Mouse (Mus musculus): ENCODE data around the gene Tnni3.

Gene Tnni3

DNA sequence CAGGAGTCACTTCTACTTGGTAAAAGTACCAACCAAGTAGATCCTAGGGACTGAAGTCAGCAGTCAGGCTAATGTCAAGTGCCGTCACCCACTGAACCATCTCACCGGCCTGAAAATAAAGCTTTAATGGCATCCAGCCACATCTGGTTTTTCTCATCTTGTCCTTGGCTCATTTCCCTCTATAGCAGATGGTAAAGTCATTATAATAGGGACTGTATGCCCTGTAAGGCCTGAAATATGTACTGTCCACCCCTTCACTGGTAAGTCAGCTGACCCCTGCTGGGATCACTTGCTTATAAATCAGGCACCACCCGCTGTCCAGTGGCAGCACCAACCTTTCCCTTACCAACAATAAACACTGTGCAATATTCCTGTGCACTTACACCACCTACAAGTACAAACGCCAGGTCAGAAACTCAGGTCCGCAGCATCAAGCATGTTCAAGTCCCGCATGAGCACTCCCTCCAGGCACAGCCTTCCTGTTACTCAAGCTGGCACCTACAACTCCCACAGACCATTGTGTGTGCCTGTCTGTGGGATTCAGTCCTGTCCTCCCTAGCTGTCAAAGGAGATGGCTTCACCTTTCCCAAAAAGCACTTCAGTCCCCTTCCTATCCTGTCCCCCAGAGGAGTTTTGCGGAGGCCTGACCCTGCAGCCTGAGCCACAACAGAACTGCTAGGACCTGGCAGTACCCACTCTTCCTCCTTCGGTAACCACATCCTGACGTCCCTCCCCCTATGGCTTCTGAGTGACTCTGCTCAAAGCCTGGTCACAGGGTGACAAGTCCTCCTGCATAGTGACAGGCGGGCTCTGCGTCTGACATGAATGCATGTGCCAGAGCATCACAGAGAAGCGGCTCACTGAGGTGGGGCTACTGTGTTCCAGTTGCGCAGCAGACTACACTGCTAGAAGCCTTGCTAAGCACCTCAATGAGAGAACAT is 31.5 kb downstream of the Tnni3 start:
- ChIA-PET CTCF (interaction anchor here in 2 of 4 experiments (1.1 to 2.1 kb wide), 4 partner anchors 9 to 21 kb away, joined by 3 to 8 read pairs (median 4); partner anchors contain the start of gene Ppp1r12c (in 1 of the 2)), POLR2A (interaction anchor here in 3 of 4 experiments (1.1 to 4.7 kb wide), 9 partner anchors 9 to 300 kb away, joined by 3 to 23 read pairs (median 4); partner anchors contain the start of genes Ppp1r12c (in 1 of the 3), Rpl28 (in 1 of the 3) and Tnni3 (in 1 of the 3))

GRCm38 (mm10) chr7:4491308-4491707 is 32.7 kb downstream of the Tnni3 start:
- ChIA-PET CTCF (interaction anchor here in 3 of 4 experiments (0.6 to 2.2 kb wide), 5 partner anchors 17 to 133 kb away, joined by 3 to 12 read pairs (median 4); no protein-coding TSS in a partner anchor), POLR2A (interaction anchor here in 3 of 4 experiments (0.5 to 4.7 kb wide), 13 partner anchors 8 to 847 kb away, joined by 3 to 23 read pairs (median 4); partner anchors contain the start of genes Ppp1r12c (in 2 of the 3), Cnot3 (in 1 of the 3), Mboat7 (in 1 of the 3) and Tnni3 (in 1 of the 3))

DNA sequence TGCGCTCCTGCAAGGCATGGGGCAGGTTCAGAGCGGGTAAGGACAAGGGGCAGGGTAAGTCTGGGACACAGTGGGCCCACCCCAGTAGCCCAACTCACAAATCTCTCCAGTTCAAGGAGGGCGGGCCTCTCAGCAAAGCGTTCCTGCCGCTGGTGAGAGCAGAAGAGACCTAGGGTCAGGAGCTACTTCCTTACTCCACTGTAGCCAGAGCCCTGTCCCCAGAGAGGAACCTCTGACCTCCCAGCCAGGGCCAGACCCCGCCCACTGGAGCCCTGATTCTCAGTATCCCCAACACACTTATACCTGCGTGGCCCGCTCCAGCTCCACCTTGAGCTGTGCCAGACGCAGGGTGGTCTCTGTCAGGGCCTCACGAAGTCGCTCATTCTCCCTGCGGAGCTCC is 41.7 kb downstream of the Tnni3 start:
- ChIA-PET CTCF (interaction anchor here in 3 of 4 experiments (0.9 to 1.3 kb wide), 6 partner anchors 19 to 351 kb away, joined by 3 to 20 read pairs (median 4); partner anchors contain the start of genes Ppp1r12c (in 1 of the 3) and Tnni3 (in 1 of the 3)), POLR2A (interaction anchor here in 3 of 4 experiments (0.5 to 1.4 kb wide), 12 partner anchors 18 to 1047 kb away, joined by 3 to 7 read pairs (median 3); partner anchors contain the start of genes Ppp1r12c (in 1 of the 3) and Tnni3 (in 1 of the 3))

- ChIA-PET POLR2A (interaction anchor here in 3 of 4 experiments (0.5 to 5.1 kb wide), 16 partner anchors 8 to 834 kb away, joined by 3 to 33 read pairs (median 4); partner anchors contain the start of genes Ppp1r12c (in 2 of the 3), Rpl28 (in 2 of the 3), Cnot3 (in 1 of the 3) and Mboat7 (in 1 of the 3)), CTCF (interaction anchor here (1.0 to 3.6 kb wide), 12 partner anchors 10 to 321 kb away, joined by 3 to 35 read pairs (median 6); partner anchors contain the start of genes Tnni3 (in 4 of the 4) and Ppp1r12c (in 1 of the 4))
These were observed 44.4 kb downstream of the Tnni3 start for GRCm38 (mm10) chr7:4479674-4480073.

DNA sequence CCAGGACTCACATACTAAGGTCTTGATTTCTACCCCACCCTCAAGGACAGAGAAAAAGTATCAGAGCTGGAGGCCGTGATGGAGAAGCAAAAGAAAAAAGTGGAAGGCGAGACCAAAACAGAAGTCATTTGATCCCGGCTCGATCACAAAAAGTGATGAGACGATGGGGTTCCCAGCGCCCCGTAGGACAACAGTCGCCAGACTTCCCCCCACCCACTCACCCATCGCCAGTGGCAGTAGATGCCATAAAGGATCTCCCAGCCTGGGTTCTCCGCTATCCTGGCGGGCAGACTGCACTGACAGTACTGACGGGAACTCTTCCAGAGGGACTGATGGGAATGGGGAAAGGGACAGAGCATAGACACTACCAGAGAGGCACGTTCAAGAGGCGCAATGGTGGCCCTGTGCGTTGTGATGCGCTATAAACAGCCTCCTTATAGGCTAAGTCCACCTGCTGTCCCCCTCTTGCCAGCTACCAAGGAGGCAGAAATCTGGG is 45.2 kb downstream of the Tnni3 start:
- CTCF ChIA-PET, result interaction anchor here (0.6 to 3.6 kb wide), 31 partner anchors 15 to 1272 kb away, joined by 3 to 35 read pairs (median 4); partner anchors contain the start of genes Tnni3 (in 3 of the 4), Ppp1r12c (in 2 of the 4), Isoc2b (in 1 of the 4) and Ndufa3 (in 1 of the 4)

DNA sequence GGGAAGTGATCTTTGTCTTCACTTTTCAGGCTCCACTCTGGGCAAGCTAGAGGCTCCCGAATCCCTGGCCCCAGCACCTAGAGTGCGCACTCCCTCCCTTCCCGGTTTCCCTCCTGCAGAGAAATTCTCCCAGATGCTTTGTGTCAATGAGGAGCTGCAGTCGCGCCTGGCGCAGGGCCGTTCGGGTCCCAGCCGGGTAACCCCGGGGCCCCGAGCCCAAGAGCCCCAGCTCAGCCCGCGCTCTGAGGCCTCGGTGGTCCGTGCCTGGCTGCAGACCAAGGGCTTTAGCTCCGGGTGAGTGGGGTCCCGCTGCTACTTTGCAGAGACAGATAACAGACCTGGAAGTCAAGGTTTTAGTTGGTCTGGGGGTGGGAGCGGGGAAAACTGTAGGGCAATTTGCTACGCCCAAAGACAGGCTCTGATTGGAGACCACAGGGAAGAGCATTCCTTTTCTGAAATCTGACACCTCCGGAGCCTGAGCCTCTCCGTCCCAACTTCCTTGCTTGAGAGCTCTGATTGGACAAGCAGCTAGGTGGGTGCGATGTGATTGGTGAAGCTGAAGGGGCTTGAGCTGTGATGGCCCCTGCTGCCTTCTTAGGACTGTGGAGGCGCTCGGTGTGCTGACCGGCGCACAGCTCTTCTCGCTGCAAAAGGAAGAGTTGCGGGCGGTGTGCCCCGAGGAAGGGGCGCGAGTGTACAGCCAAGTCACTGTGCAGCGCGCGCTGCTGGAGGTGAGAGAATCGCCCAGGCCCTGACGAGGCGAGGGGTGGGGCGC is 45.8 kb downstream of the Tnni3 start:
- CTCF ChIA-PET, result interaction anchor here (0.5 to 3.6 kb wide), 44 partner anchors 15 to 1307 kb away, joined by 3 to 35 read pairs (median 4); partner anchors contain the start of genes Tnni3 (in 4 of the 4), Ppp1r12c (in 2 of the 4), Brsk1 (in 1 of the 4) and Cdc42ep5 (in 1 of the 4)
- POLR2A ChIA-PET, result interaction anchor here (0.6 to 5.1 kb wide), 98 partner anchors 8 to 1261 kb away, joined by 3 to 33 read pairs (median 4); partner anchors contain the start of genes Leng8 (in 4 of the 4), Cnot3 (in 3 of the 4), Mboat7 (in 3 of the 4) and Ppp1r12c (in 3 of the 4)

More for the DNA sequence above, 45.2 kb downstream of the Tnni3 start:
- POLR2A ChIA-PET, result interaction anchor here in 3 of 4 experiments (0.6 to 5.1 kb wide), 85 partner anchors 8 to 1262 kb away, joined by 3 to 33 read pairs (median 5); partner anchors contain the start of genes Leng8 (in 3 of the 3), Mboat7 (in 3 of the 3), Ppp1r12c (in 3 of the 3) and Rpl28 (in 3 of the 3)

- ChIA-PET CTCF (interaction anchor here (0.6 to 1.6 kb wide), 7 partner anchors 35 to 825 kb away, joined by 3 to 4 read pairs (median 3); no protein-coding TSS in a partner anchor), POLR2A (interaction anchor here in 3 of 4 experiments (0.6 to 2.4 kb wide), 7 partner anchors 32 to 356 kb away, joined by 3 to 5 read pairs (median 4); partner anchors contain the start of gene Tnni3 (in 1 of the 3))
These were observed 50.1 kb downstream of the Tnni3 start for GRCm38 (mm10) chr7:4473940-4474339.

- ChIA-PET CTCF (interaction anchor here (0.6 to 1.9 kb wide), 47 partner anchors 14 to 1022 kb away, joined by 3 to 21 read pairs (median 4); partner anchors contain the start of genes Tnni3 (in 4 of the 4), Leng9 (in 2 of the 4), Ndufa3 (in 2 of the 4) and Tnnt1 (in 2 of the 4)), POLR2A (interaction anchor here in 3 of 4 experiments (0.6 to 2.3 kb wide), 39 partner anchors 8 to 1099 kb away, joined by 3 to 14 read pairs (median 4); partner anchors contain the start of genes Leng8 (in 2 of the 3), Mboat7 (in 2 of the 3), Tsen34 (in 2 of the 3) and Cox6b2 (in 1 of the 3))
These were observed 52.9 kb downstream of the Tnni3 start for GRCm38 (mm10) chr7:4471179-4471555.

DNA sequence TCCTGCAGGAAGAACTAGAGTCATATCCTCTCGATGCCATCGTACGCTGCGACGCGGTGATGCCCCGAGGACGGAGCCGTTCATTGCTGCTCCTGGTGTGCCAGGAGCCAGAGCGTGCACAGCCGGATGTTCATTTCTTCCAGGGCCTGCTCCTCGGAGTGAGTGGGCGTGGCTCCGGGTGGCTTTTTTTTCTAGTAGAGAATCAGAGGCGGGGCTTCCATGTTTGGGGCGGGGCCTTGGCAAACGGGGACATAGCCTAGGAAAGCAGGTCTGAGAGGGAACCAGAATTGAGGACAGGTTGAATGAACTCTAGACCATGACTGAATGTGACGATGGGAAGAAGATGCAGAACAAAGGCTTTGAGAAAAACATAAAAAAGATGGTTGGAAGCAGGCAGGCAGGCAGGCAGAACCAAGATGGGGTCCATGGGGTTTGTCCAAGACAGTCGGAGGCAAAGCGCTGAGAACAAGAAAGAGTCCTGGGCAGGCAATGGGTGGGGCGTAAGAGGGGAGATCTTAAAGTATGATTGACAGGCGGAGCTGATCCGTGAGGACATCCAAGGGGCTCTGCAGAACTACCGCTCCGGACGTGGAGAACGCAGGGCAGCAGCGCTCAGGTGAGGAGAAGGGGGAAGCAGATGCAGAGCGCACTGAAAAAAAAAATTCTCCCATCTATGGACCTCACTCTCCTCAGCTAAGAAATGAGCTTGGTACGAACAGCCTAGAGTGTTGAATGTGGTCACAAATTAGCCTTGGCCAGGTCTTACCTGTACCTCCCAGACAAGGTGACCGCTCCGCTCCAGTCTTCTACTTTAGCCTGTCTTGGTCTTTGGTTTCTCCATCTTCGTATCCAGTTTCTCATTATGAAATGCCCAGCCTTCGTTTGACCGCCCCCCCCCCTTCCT is 53.5 kb downstream of the Tnni3 start:
- CTCF ChIA-PET, result interaction anchor here (0.6 to 1.9 kb wide), 42 partner anchors 15 to 1022 kb away, joined by 3 to 21 read pairs (median 4); partner anchors contain the start of genes Tnni3 (in 4 of the 4), Leng9 (in 2 of the 4), Dnaaf3 (in 1 of the 4) and Ndufa3 (in 1 of the 4)

More for the DNA sequence above, 53.5 kb downstream of the Tnni3 start:
- POLR2A ChIA-PET, result interaction anchor here in 3 of 4 experiments (0.6 to 2.3 kb wide), 39 partner anchors 7 to 816 kb away, joined by 3 to 14 read pairs (median 4); partner anchors contain the start of genes Leng8 (in 2 of the 3), Mboat7 (in 2 of the 3), Tsen34 (in 2 of the 3) and Cox6b2 (in 1 of the 3)

Measured in embryonic stem cell, embryonic (primary cell).